Mouse (Mus musculus): ENCODE data around the gene Adgrg3. TPM values are rescaled to one million over a fixed set of nuclear protein-coding genes. Genes with fewer than 3 reads are reported as not detected.
"Not testable (repeated sequence)": the region's sequence is repeated elsewhere in the genome, so short reads cannot be mapped to it uniquely, and the experiment has no call there.

Adgrg3 gene
- total and polyA plus RNA-seq, 3 experiments: 2.0 to 9.1 (median 2.8) TPM

DNA sequence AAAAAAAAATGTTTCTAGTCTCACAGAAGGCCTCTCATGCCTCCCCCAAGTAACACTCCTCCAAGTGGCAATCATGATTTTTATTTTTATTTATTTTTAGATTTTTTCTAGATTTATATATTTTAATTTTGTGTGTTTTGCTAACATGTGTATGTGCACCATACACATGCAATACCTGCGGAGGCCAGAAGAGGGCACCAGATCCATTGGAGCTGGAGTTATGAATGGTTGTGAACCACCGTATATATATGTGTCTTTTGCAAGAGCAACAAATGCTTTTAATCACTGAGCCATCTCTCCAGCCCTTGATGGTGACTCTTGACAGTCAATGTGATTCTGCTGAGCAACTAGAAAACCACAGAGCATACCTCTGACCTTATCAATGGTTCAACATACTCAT is 7.9 kb downstream of the Adgrg3 start:
- no peak for DNase-seq

DNA sequence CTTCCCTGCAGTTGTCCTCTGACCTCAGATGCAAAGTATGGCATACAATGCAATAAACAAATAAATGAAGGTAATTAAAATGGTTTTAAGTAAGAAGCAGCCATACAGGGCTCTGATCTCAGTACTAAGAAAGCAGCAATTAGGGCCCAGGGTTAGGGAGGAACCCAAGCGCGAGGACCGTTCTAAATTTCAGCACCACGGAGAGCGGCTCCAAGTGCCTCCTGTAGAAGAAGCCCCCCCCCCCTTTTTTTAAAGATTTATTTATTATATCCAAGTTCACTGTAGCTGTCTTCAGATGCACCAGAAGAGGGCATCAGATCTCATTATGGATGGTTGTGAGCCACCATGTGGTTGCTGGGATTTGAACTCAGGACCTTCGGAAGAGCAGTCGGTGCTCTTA is 10.9 kb downstream of the Adgrg3 start:
- DNase-seq: not testable (repeated sequence)

DNA sequence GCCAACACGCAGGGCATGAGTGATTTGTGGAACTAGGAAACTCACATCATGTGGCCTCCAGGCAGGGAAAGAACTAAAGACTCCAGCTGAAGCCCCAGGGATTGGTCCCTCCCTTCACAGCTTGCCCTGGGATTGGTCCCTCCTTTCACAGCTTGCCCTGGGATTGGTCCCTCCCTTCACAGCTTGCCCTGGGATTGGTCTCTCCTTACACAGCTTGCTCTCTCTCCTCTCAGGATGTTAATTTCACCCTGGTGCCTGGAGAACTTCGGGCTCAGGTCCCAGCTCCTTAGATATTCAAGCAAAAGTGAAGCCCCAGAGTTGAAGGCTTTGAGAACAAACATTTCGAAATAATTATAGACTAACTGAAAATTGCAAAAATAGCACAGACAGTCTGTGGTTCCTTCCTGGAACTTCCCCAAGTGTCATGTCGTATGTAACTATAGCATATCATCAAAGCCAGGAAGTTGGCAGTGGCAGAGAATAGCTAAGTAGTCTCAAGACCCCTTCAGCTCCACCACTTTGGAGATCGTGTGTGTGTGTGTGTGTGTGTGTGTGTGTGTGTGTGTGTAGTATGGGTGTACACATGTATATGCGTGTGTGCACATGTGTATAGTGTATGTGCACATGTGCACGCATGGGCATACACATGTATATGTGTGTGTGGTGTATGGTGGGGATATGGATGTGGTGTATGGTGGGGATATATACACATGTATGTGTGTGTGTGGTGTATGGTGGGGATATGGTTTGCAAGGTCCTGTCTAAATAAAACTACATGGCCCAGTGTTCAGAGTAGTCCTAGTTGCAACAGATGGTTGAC is 19.8 kb downstream of the Adgrg3 start:
- peak; percentile 15 for DNase-seq

GRCm38 (mm10) chr8:95041883-95042784 is 24.6 kb downstream of the Adgrg3 start:
- no peak for DNase-seq

- DNase-seq: no peak
Observed at GRCm38 (mm10) chr8:95044811-95045210, 27.3 kb downstream of the Adgrg3 start.

DNA sequence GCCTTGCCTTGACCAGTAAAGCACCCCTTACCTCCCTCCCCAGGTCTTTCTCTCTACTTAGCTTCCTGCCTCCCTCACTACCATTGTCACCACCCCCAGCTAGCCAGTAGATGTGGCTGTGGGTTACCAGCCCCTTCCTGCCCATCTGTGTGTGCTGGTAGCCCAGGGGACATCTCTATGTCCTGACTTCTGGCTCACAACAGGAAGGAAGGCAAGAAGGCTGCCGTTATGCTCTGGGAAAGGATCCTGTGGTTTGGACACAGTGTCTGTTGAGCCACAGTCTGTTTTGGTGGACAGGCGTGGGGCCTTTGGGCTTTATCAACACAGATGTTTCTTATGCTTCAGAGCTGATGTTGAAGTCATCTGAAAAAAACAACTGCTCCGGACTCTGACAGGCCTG is 29.5 kb downstream of the Adgrg3 start:
- DNase-seq: no peak

GRCm38 (mm10) chr8:95047884-95048680 is 30.6 kb downstream of the Adgrg3 start:
- no peak for DNase-seq

- no peak for DNase-seq
Observed at GRCm38 (mm10) chr8:95049636-95050035, 32.1 kb downstream of the Adgrg3 start.

- DNase-seq: no peak
Observed at GRCm38 (mm10) chr8:95054438-95054837, 36.9 kb downstream of the Adgrg3 start.

DNA sequence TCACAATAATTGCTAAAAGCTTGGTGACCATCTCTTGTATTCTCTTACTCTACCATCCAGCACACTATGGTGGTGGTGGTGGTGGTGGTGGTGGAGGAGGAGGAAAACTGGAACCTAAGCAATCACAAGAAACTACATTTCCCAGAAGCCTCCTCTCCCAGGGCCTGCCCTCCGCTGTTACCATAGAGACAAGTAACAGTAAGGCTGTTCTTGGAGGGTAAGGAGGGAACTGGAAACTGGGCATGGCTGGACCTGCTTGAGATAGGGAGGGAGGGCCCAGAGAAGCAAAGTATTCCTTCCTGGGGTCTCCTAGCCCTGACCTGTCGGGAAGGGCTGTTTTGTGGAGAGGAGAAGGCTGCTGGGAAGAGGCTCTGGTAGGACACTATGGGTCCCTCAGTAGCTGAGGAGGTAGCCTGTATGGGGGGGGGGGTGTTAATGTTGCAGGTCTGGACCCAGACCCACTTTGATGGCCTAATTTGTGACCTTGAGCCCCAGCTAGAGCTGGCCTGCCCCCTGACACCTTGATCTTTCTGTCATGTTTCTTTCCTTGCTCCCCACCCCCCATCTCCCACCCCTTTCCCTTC is 37.5 kb downstream of the Adgrg3 start, which contains the start of gene Drc7:
Drc7 (plus strand) TSS at position 177 of the 584 bp plus-strand sequence.
- DNase-seq: peak; percentile 8

DNA sequence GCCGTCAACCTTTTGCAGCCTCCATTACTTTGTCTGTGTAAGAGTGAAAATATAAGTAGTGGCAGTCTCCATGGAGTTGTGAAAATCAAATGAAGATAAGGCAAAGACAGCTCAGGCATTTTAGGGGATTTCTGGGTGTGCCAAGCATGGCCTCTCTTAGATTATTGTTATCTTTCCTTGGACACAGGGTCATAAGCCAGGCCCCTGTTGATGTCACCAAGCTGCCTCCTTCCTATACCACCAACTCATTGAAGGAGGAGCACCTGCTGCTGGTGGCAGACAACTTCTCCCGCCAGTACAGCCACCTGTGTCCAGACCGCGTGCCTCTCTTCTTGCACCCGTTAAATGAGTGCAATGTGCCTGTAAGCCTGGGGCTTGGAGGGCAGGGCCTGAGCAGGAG is 38.9 kb downstream of the Adgrg3 start:
- DNase-seq: no peak

DNA sequence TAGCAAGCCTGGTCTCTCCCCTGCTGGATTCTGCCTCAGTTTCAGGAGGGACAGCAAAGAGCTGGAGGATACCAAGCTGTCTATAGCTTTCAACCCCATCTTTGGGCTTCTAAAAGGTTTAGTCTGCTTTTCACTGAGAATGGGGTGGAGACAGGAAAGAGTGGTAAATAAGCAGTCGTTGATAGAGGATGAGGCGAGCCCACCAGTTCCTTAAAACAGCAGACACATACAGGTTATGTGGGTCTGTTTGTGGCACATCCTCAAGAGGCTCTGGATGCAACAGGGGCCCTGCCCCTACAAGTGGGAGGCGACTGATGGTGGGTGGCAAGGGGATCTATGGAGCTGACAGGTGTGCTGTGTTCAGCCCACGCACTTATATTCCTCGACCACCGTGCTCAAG is 41.2 kb downstream of the Adgrg3 start:
- no peak for DNase-seq

DNA sequence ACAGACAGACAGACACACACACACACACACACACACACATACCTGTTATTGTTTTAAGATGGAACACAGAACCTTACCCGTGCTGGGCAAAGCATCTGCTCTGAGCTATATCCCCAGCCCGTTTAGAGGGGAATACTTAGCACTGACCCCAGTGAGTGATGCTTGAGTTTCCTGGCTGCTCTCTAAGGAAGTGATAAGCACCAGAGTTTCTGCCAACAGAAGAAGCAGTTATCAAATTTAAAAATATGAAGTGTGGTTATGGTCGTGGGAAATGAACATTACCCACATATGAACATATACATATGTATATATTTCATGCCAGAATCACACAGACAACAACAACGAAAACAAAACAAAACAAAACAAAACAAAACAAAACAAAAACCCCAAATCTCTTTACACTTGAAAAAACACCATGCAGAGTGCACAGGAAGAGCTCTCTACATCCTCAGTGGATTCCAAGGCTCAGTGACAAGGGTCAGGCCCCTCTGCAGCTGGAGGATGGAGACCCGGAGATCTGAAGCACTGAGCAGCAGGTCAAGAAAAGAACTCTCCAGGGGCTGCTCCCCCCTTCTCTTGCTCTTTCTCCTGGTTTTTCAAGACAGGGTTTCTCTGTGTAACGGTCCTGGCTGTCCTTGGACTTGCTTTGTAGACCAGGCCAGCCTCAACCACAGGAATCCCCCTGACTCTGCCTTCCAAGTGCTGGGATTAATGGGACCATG is 42.5 kb downstream of the Adgrg3 start:
- no peak for DNase-seq

- peak; percentile 26 for DNase-seq
Observed at GRCm38 (mm10) chr8:95064531-95064930, 47.0 kb downstream of the Adgrg3 start.

DNA sequence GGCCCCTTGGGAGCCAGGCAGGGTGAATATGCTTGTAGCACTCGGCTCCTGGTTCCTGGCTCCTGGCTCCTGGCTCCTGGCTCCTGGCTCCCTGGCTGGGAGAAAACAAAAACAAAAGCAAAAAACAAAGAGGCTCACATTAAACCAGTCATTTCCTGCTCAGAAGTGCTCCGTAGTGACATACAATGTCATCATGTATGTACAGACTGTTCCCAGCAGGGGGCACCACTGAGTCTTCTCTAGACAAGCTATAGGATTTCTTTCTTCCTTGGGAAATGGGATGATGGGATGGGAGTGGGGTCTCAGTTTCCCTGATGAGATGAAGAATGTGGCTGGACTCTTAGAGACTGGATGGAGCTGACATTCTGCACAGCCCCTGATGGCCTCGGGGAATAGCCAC is 50.1 kb downstream of the Adgrg3 start:
- DNase-seq: peak; percentile 47

GRCm38 (mm10) chr8:95075504-95075903 is 58.0 kb downstream of the Adgrg3 start:
- DNase-seq: no peak

DNA sequence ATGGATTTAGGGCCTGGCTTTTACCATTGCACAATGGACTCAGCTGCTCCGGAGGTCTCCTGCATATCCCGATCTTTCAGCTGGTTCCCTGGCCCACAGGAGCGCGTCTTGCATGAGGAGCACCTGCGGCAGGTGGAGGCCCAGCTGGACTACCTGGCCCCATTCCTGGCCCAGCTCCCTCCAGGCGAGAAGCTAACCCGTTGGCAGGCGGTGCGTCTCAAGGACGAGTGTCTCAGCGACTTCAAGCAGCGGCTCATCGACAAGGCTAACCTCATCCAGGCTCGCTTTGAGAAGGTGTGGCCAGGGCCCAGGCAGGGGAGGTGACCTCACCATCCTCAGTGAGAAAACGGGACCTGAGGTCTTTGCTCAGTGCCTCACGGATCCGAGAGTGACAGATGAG is 58.7 kb downstream of the Adgrg3 start:
- DNase-seq: peak; percentile 50

DNA sequence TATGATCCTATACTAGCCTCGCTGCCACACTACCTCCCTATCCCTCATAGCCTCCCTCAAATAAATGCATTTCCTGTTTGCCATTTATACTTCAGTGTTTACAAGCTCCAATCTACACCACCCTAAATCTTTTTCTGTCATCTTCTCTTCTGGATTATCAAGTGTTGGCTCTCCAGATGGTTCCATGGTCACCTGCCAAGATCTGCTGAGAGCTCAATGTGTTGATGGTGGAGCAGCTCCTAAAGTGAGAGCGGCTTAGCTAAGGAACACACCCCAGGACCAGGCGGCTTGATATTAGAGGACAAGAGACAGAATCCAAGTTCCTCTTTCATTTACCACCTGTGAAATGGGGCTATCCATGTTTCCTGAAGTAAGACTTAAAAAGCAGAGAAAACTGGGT is 60.6 kb downstream of the Adgrg3 start:
- no peak for DNase-seq

DNA sequence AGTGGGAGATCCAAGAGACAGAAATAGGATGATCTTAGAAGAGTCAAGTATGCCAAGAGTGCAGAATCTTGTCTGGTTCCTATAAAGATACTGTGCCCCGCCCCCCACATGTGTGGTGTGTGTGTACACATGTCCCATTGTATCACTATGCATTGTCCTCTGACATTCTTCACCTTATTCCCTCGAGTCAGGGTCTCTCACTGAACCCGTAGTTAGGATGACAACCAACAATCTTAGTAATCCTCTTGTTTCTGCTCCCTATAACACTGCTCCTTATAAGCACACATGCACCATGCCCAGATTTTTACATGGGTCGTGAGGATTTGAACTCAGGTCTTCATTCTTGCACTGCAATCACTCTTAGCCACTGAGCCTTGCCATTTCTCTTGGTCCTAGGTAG is 61.8 kb downstream of the Adgrg3 start:
- no peak for DNase-seq

DNA sequence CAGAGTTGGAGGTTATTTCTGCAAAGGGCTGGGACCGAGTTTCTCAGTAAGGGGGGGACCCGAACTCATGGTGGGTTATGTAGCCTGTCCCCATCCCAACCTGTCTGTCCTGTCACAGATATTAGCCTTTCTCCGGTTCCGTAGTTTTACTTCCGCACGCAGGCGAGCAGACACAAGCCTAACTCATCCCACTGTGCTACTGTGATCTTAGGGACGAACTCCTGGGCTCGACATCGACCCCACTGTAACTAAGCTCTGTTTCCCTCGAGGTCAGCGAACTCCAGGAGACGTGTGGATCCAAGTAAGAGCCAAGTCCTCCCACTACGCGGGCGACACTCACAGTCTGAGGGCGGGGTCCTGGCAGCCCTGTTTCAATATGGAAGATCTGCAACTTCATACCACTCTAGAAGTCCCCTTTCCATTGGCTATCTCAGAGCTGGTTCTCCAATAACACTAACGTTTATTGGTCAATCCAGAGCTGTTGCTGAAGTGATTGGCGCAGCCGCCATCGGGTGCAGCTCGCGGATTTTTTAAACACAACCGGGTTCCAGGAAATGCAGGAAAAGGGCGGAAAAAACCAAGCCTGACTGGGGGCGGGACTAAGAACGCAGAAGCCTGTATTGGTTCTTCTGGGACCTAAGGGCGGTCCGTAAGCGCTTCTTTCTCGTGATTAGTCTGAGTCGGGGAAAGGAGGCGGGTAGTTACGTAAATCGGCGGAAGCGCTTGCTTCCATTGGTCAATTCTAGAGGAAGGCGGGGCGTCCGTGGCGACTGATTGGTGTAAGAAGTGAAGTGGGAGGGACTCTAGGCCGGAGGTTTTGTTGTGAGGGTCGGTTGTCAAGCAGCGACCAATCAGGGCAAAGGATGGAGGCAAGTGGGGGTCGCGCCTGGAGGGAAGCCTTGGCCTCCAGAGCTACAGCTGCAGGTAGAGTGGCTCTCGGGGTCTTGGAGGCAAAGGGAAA is 63.2 kb downstream of the Adgrg3 start, which contains the start of gene Katnb1:
Katnb1 (plus strand) TSS at position 806 of the 961 bp plus-strand sequence.
- DNase-seq: peak; percentile 99

Measured in adrenal gland, adult 2 months (tissue).